Mouse (Mus musculus): ENCODE data around the gene Fgf13. TPM values are rescaled to one million over a fixed set of nuclear protein-coding genes. Genes with fewer than 3 reads are reported as not detected.
A peak's percentile ranks its signal among the peaks of the same experiment; 100 is the strongest.

Fgf13 gene
- 10.5 and 10.8 TPM in 2 replicates for polyA plus RNA-seq (2014; fragmentation: Nextera tagmentation; extraction: Ambion mirVana)

DNA sequence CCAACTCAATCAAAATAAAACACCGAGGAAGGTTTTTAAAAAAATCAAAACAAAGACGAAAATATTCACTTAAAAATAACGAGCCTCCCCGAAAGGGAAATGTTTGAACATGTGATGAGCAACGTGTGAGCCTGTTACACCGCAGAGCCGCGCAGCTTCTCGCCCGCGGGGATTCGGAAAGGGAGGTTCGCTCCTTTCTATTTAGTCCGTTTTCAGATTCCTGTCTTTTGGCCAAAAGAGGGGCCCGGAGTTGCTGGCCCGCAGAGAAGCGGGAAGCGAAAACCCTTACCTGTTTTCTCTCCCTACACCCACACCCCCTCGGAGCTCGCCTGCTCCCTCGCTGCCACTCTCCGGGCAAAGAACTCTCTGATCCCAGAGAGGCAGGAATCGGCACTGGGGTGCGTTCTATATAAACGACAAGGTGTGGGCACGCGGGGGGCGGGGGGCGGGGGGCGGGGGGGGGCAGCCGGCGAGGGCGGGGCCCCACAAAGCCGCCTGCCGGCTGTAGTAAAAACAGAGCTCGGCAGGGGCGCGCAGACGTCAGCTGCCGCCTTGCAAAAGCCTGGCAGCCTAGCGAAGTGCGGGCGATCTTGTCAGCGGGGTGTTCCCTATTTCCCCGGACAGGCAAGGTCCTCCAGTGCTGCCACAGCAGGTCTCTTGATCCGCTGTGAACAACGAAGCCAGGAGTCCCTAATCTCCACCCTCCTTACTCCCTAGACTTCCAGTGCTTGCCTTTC is at the start of gene Fgf13:
Gene Fgf13, minus strand, starts transcription at position 377 of the 737 bp plus-strand sequence.
- no peak within 1 kb of the TSS; the same call in 1 of the 2 replicates for H3K27ac ChIP-seq (replicated peaks; ENCODE audit: low read depth, low read length)
- WGBS = 22% methylated on average over 39 of the region's 47 CpGs
- H3K9me3 ChIP-seq (ENCODE audit: control insufficient read depth, low read length) = no peaks in the 10 kb centered on the region
- no peaks in the 10 kb centered on the region for H3K4me1 ChIP-seq (ENCODE audit: control insufficient read depth, insufficient read depth, low read length)
- peak within 1 kb of the TSS; percentile 58 for H3K9ac ChIP-seq (ENCODE audit: low read length)
- H3K4me3 ChIP-seq (ENCODE audit: low read depth, low read length) = peak within 1 kb of the TSS; percentile 35
- peak; percentile 50 for DNase-seq (ENCODE audit: low spot score)
- H3K4me2 ChIP-seq (ENCODE audit: low read depth, severe bottlenecking) = peak within 1 kb of the TSS; percentile 64
- peak; percentile 27; the same call in 1 of the 2 replicates for ATAC-seq (ENCODE audit: insufficient number of reproducible peaks, low FRiP score, low TSS enrichment, low read depth)
- no peaks in the 10 kb centered on the region; the same call in 1 of the 2 replicates for H3K27me3 ChIP-seq (ENCODE audit: control insufficient read depth, insufficient read depth, low read length)
- H3K36me3 ChIP-seq (ENCODE audit: control insufficient read depth, insufficient read depth, low read length) = no peaks in the 10 kb centered on the region

DNA sequence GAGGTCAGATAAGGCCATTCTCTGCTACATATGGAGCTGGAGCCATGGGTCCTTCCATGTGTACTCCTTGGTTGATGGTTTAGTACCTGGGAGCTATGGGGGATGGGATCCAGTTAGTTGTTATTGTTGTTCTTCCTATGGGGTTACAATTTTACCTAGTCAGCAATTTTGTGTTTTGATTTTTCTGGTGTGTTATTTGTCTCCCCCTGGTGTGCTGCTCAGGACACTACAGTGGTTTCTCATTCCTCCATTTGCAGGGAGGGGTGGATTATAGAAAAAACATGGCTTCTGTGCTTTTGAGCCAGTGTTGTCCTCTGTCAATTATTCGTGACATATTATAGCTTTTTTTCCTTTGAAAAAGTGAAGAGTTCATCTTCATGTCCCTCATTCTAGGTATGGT is 38.7 kb upstream of the Fgf13 start:
- 67% methylated on average over 1 of the region's 1 CpGs for WGBS

DNA sequence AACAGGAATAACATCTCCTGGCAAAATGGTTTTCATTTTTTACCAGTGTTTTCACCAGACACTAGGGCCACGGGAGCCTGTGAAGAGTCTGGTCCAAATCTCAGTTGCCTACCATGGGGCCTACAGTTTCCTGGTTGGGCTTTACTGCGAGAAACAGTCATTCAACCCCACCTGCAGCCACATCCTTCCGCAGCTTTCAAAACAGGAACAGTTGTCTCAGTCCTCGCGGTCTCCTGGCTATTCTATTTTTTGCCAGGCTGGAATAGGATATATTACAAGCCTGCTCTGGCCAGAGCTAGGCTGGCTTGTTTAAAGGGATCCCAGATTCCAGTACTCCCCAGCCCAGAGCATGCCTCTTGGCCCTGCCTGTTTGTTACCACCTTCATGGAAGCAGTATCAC is 21.2 kb upstream of the Fgf13 start:
- ATAC-seq (ENCODE audit: insufficient number of reproducible peaks, low FRiP score, low TSS enrichment, low read depth) = no peak
- no peaks in the 10 kb centered on the region for H3K4me1 ChIP-seq (ENCODE audit: control insufficient read depth, insufficient read depth, low read length)
- H3K27ac ChIP-seq (replicated peaks; ENCODE audit: low read depth, low read length) = no peak overlapping the region
- no peak overlapping the region for H3K9ac ChIP-seq (ENCODE audit: low read length)
- no peak overlapping the region for H3K4me2 ChIP-seq (ENCODE audit: low read depth, severe bottlenecking)
- 54% methylated on average over 5 of the region's 5 CpGs for WGBS
- H3K9me3 ChIP-seq (ENCODE audit: control insufficient read depth, low read length) = no peaks in the 10 kb centered on the region
- no peak overlapping the region for H3K4me3 ChIP-seq (ENCODE audit: low read depth, low read length)
- DNase-seq (ENCODE audit: low spot score) = no peak
- H3K27me3 ChIP-seq (ENCODE audit: control insufficient read depth, insufficient read depth, low read length) = no peaks in the 10 kb centered on the region
- no peaks in the 10 kb centered on the region for H3K36me3 ChIP-seq (ENCODE audit: control insufficient read depth, insufficient read depth, low read length)

More for the DNA sequence above, 38.7 kb upstream of the Fgf13 start:
- Histone ChIP-seq H3K4me3 (ENCODE audit: low read depth, low read length) (no peak overlapping the region), H3K9ac (ENCODE audit: low read length) (no peak overlapping the region), H3K9me3 (ENCODE audit: control insufficient read depth, low read length) (no peaks in the 10 kb centered on the region), H3K36me3 (ENCODE audit: control insufficient read depth, insufficient read depth, low read length) (no peaks in the 10 kb centered on the region), H3K27ac (replicated peaks; ENCODE audit: low read depth, low read length) (no peak overlapping the region), H3K27me3 (ENCODE audit: control insufficient read depth, insufficient read depth, low read length) (no peaks in the 10 kb centered on the region), H3K4me1 (ENCODE audit: control insufficient read depth, insufficient read depth, low read length) (no peaks in the 10 kb centered on the region), H3K4me2 (ENCODE audit: low read depth, severe bottlenecking) (no peak overlapping the region)
- DNase-seq (ENCODE audit: low spot score) (no peak), ATAC-seq (ENCODE audit: insufficient number of reproducible peaks, low FRiP score, low TSS enrichment, low read depth) (no peak)

DNA sequence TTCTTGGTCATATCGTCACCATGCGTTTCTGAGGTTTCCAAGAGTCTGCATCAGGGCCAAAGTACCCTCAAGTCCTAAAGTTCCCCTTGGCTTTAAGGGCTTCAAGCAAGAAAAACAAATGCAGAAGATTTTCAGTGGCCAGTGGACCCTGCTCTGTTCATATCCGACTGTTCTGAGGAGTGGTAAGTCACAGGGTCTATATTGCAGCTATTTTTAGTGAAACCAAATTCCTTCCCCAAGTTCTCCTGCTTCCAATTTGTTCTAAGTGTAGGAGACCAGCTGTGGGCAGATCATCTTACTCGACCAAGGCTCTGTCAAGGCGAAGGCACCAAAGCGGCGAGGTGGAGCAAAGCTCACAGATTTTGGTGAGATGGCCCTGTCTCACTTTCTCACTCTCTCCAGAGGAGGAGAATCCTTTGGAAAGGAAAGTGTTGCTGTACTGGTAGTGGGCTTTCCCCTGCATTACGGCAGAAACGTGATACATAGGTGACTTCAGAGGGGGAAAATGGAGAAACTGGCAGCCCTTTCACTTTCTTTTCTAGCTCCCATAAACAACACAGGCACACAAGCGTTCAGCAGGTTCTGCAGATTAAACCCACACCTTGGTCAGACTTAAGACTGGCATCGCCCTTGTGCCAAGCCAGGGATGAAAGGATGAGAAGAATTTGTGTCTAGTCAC is 17.8 kb upstream of the Fgf13 start:
- Histone ChIP-seq H3K27me3 (ENCODE audit: control insufficient read depth, insufficient read depth, low read length) (no peaks in the 10 kb centered on the region), H3K4me3 (ENCODE audit: low read depth, low read length) (no peak overlapping the region), H3K4me1 (ENCODE audit: control insufficient read depth, insufficient read depth, low read length) (no peaks in the 10 kb centered on the region), H3K27ac (replicated peaks; ENCODE audit: low read depth, low read length) (no peak overlapping the region), H3K9ac (ENCODE audit: low read length) (no peak overlapping the region), H3K36me3 (ENCODE audit: control insufficient read depth, insufficient read depth, low read length) (no peaks in the 10 kb centered on the region), H3K9me3 (ENCODE audit: control insufficient read depth, low read length) (no peaks in the 10 kb centered on the region), H3K4me2 (ENCODE audit: low read depth, severe bottlenecking) (no peak overlapping the region)
- DNase-seq (ENCODE audit: low spot score) (no peak), ATAC-seq (ENCODE audit: insufficient number of reproducible peaks, low FRiP score, low TSS enrichment, low read depth) (no peak)
- WGBS = 69% methylated on average over 11 of the region's 11 CpGs

DNA sequence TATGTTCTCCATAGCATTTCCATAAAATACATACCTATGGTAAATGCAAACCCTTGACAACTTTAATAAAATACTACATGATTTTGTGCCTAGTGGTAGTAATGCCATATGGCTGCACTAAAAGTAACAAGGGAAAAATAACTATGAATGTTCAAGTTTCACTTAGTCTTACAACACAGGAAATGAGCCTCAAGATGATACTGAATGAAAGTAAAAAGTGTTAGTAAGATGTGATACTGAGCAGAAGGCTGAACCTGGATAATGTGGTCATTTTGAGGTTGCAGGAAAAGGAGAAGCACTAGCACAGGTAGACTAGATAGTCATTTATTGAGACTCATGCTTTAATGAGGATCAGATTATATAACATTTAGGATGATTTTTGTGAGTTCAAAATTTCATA is 16.2 kb upstream of the Fgf13 start:
- ATAC-seq (ENCODE audit: insufficient number of reproducible peaks, low FRiP score, low TSS enrichment, low read depth) (no peak), DNase-seq (ENCODE audit: low spot score) (no peak)
- no peaks in the 10 kb centered on the region for H3K4me1 ChIP-seq (ENCODE audit: control insufficient read depth, insufficient read depth, low read length)
- no peak overlapping the region for H3K4me3 ChIP-seq (ENCODE audit: low read depth, low read length)
- H3K27me3 ChIP-seq (ENCODE audit: control insufficient read depth, insufficient read depth, low read length) = no peaks in the 10 kb centered on the region
- H3K9ac ChIP-seq (ENCODE audit: low read length) = no peak overlapping the region
- no peaks in the 10 kb centered on the region for H3K36me3 ChIP-seq (ENCODE audit: control insufficient read depth, insufficient read depth, low read length)
- no peak overlapping the region for H3K4me2 ChIP-seq (ENCODE audit: low read depth, severe bottlenecking)
- no peak overlapping the region for H3K27ac ChIP-seq (replicated peaks; ENCODE audit: low read depth, low read length)
- no peaks in the 10 kb centered on the region for H3K9me3 ChIP-seq (ENCODE audit: control insufficient read depth, low read length)

DNA sequence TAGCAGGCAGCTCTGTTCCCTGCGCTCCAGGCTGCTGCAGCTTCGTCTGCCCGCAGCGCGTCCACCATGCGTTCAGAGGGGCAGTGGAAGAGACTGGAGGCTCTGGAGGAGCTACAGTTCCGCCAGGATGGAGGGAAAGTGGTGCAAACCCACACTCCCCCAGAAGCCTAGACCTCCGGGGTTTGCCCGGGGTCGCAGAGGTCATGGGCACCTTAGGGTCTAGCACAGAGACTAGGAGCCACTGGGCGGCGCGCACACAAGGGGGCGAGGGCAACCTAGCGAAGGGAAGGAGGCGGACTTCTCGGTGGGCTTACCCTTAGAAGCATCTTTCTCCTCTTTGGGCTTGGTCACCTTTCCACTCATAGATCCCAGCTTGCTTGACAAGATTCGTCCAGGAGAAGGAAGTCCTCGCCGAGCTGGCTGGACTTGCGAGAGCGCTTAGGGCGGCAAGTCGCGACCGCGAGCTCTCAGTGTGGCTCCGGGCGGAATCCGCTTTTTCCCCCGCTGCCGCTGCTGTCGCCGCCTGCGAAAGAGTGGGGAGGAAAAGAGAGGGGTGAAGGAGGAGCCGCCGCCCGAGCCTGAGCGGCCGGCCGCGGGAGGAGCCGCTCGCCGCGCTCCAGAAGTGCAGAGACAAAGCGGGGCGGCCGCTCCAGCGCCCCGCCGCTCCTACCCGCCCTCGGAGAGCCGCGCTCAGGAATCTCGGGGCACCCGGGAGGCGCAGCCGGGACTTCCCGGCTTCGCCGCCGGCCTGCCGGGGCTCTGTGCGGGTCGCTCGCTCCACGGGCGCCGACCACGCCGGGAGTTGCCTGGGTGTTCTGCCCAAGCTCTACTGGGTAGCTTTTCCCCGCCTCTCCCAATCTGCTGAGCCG is 811 bp downstream of the Fgf13 start:
- H3K27me3 ChIP-seq (ENCODE audit: control insufficient read depth, insufficient read depth, low read length) = no peaks in the 10 kb centered on the region; the same call in 1 of the 2 replicates
- WGBS = 22% methylated on average over 68 of the region's 75 CpGs
- peak; percentile 61 for DNase-seq (ENCODE audit: low spot score)

DNA sequence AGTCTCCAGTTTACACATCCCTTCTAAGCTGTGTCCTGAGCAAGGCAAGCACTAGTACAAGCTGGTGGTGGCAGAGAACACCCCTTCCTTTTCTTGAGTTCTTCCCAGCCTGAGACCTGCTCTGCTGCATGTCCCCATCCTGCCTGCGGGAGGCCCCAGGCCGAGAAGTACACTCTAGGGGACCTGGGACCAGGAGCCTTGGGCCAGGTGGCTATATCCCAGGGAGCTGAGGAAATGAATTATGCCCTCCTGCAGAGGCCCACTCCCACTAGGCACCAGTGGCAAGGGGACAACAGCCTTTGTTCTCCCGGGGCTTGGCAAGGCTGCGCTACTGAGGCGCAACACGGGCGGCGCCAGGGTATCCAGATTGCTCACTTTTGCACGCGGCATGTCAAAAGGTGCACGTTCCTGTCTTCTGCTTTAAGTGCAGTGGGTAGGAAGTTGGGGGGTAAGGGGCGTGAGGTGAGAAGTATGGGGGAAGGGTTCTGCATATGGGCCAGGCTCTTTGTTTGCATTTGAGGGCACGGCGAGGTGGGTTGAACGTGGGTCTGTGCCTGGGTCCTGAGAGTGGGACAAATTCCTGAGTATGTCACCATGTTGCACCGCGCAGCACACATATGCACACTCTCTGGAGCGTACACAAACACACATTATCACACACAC is 1.7 kb downstream of the Fgf13 start:
- Histone ChIP-seq H3K27me3 (ENCODE audit: control insufficient read depth, insufficient read depth, low read length) (no peaks in the 10 kb centered on the region; the same call in 1 of the 2 replicates), H3K9me3 (ENCODE audit: control insufficient read depth, low read length) (no peaks in the 10 kb centered on the region), H3K27ac (replicated peaks; ENCODE audit: low read depth, low read length) (no peak overlapping the region), H3K4me3 (ENCODE audit: low read depth, low read length) (peak overlapping the region; percentile 35; the same call in 1 of the 2 replicates), H3K36me3 (ENCODE audit: control insufficient read depth, insufficient read depth, low read length) (no peaks in the 10 kb centered on the region), H3K9ac (ENCODE audit: low read length) (no peak overlapping the region), H3K4me2 (ENCODE audit: low read depth, severe bottlenecking) (peak overlapping the region; percentile 64), H3K4me1 (ENCODE audit: control insufficient read depth, insufficient read depth, low read length) (no peaks in the 10 kb centered on the region)
- DNase-seq (ENCODE audit: low spot score) (peak; percentile 43), ATAC-seq (ENCODE audit: insufficient number of reproducible peaks, low FRiP score, low TSS enrichment, low read depth) (peak; percentile 32; the same call in 1 of the 2 replicates)
- WGBS = 25% methylated on average over 18 of the region's 18 CpGs

More for the DNA sequence above, 811 bp downstream of the Fgf13 start:
- Histone ChIP-seq H3K9me3 (ENCODE audit: control insufficient read depth, low read length) (no peaks in the 10 kb centered on the region), H3K27ac (replicated peaks; ENCODE audit: low read depth, low read length) (no peak overlapping the region; the same call in 1 of the 2 replicates), H3K4me1 (ENCODE audit: control insufficient read depth, insufficient read depth, low read length) (no peaks in the 10 kb centered on the region), H3K9ac (ENCODE audit: low read length) (peak overlapping the region; percentile 58), H3K4me3 (ENCODE audit: low read depth, low read length) (peak overlapping the region; percentile 35), H3K36me3 (ENCODE audit: control insufficient read depth, insufficient read depth, low read length) (no peaks in the 10 kb centered on the region), H3K4me2 (ENCODE audit: low read depth, severe bottlenecking) (peak overlapping the region; percentile 64)
- peak; percentile 77 for ATAC-seq (ENCODE audit: insufficient number of reproducible peaks, low FRiP score, low TSS enrichment, low read depth)

Data from limb, embryonic 11.5 days (tissue).